Mouse (Mus musculus): Measurements from ENCODE around the gene 1700037H04Rik. TPM values are rescaled to one million over a fixed set of nuclear protein-coding genes. Genes with fewer than 3 reads are reported as not detected.

The 1700037H04Rik gene
- polyA plus RNA-seq, 1 experiment from 2014 or later, result 71.2 TPM

- Histone ChIP-seq H3K27ac (no peak overlapping the region), H3K36me3 (replicated peaks) (no peaks in the 10 kb centered on the region; the same call in 1 of the 2 replicates), H3K4me2 (no peak overlapping the region), H3K9ac (no peak overlapping the region; the same call in 1 of the 2 replicates), H3K4me1 (peaks cover 33% of the 10 kb centered on the region), H3K27me3 (replicated peaks) (no peaks in the 10 kb centered on the region), H3K9me3 (no peaks in the 10 kb centered on the region), H3K4me3 (no peak overlapping the region)
- 96% methylated on average over 7 of the region's 7 CpGs for WGBS
- ATAC-seq (replicated peaks), result no peak
Measured at GRCm38 (mm10) chr2:131156987-131157386, 2.9 kb downstream of the 1700037H04Rik start.

GRCm38 (mm10) chr2:131154036-131154435, 5.8 kb downstream of the 1700037H04Rik start:
- no peak overlapping the region for H3K27ac ChIP-seq
- WGBS, result 91% methylated on average over 4 of the region's 4 CpGs
- no peak overlapping the region for H3K4me3 ChIP-seq
- H3K4me2 ChIP-seq, result no peak overlapping the region
- H3K36me3 ChIP-seq (replicated peaks), result peaks cover 3% of the 10 kb centered on the region
- peaks cover 24% of the 10 kb centered on the region for H3K4me1 ChIP-seq
- H3K27me3 ChIP-seq (replicated peaks), result no peaks in the 10 kb centered on the region
- H3K9ac ChIP-seq, result no peak overlapping the region
- ATAC-seq (replicated peaks), result no peak
- H3K9me3 ChIP-seq, result no peaks in the 10 kb centered on the region

- Histone ChIP-seq H3K9me3 (no peaks in the 10 kb centered on the region), H3K27ac (no peak overlapping the region), H3K4me2 (no peak overlapping the region), H3K4me3 (no peak overlapping the region), H3K27me3 (replicated peaks) (no peaks in the 10 kb centered on the region), H3K4me1 (peaks cover 6% of the 10 kb centered on the region), H3K36me3 (replicated peaks) (peaks cover 15% of the 10 kb centered on the region), H3K9ac (no peak overlapping the region)
- 87% methylated on average over 7 of the region's 7 CpGs for WGBS
- ATAC-seq (replicated peaks), result no peak
Measured at GRCm38 (mm10) chr2:131152166-131152730, 7.6 kb downstream of the 1700037H04Rik start.

- H3K9me3 ChIP-seq, result no peaks in the 10 kb centered on the region
- H3K27ac ChIP-seq, result no peak overlapping the region
- peaks cover 37% of the 10 kb centered on the region for H3K36me3 ChIP-seq (replicated peaks)
- no peaks in the 10 kb centered on the region for H3K27me3 ChIP-seq (replicated peaks)
- no peaks in the 10 kb centered on the region for H3K4me1 ChIP-seq
- H3K9ac ChIP-seq, result no peak overlapping the region
- H3K4me2 ChIP-seq, result no peak overlapping the region
- 96% methylated on average over 3 of the region's 3 CpGs for WGBS
- H3K4me3 ChIP-seq, result no peak overlapping the region
- ATAC-seq (replicated peaks), result no peak
Measured at GRCm38 (mm10) chr2:131149254-131149578, 10.7 kb downstream of the 1700037H04Rik start.

- no peaks in the 10 kb centered on the region for H3K4me1 ChIP-seq
- no peak overlapping the region for H3K27ac ChIP-seq
- 94% methylated on average over 8 of the region's 8 CpGs for WGBS
- no peak overlapping the region for H3K4me2 ChIP-seq
- H3K9ac ChIP-seq, result no peak overlapping the region
- H3K4me3 ChIP-seq, result no peak overlapping the region
- peaks cover 37% of the 10 kb centered on the region for H3K36me3 ChIP-seq (replicated peaks)
- H3K9me3 ChIP-seq, result no peaks in the 10 kb centered on the region
- H3K27me3 ChIP-seq (replicated peaks), result no peaks in the 10 kb centered on the region
- no peak for ATAC-seq (replicated peaks)
Measured at GRCm38 (mm10) chr2:131148353-131149253, 11.3 kb downstream of the 1700037H04Rik start.

GRCm38 (mm10) chr2:131147043-131147365, 12.9 kb downstream of the 1700037H04Rik start:
- ATAC-seq (replicated peaks), result no peak
- H3K36me3 ChIP-seq (replicated peaks), result peaks cover 37% of the 10 kb centered on the region
- WGBS, result 95% methylated on average over 8 of the region's 8 CpGs

GRCm38 (mm10) chr2:131146193-131147042, 13.5 kb downstream of the 1700037H04Rik start:
- Histone ChIP-seq H3K4me3 (no peak overlapping the region), H3K4me1 (no peaks in the 10 kb centered on the region), H3K27me3 (replicated peaks) (no peaks in the 10 kb centered on the region), H3K4me2 (no peak overlapping the region), H3K27ac (no peak overlapping the region), H3K9ac (no peak overlapping the region), H3K36me3 (replicated peaks) (peaks cover 37% of the 10 kb centered on the region), H3K9me3 (no peaks in the 10 kb centered on the region)
- ATAC-seq (replicated peaks), result no peak
- WGBS, result 89% methylated on average over 21 of the region's 21 CpGs

More at GRCm38 (mm10) chr2:131147043-131147365, 12.9 kb downstream of the 1700037H04Rik start:
- H3K4me3 ChIP-seq, result no peak overlapping the region
- H3K27me3 ChIP-seq (replicated peaks), result no peaks in the 10 kb centered on the region
- H3K4me1 ChIP-seq, result no peaks in the 10 kb centered on the region
- no peak overlapping the region for H3K27ac ChIP-seq
- no peak overlapping the region for H3K4me2 ChIP-seq
- no peak overlapping the region for H3K9ac ChIP-seq
- H3K9me3 ChIP-seq, result no peaks in the 10 kb centered on the region

- ATAC-seq (replicated peaks), result no peak
- Histone ChIP-seq H3K4me3 (no peak overlapping the region), H3K27ac (no peak overlapping the region), H3K9me3 (no peaks in the 10 kb centered on the region), H3K4me2 (no peak overlapping the region), H3K36me3 (replicated peaks) (peaks cover 37% of the 10 kb centered on the region), H3K9ac (no peak overlapping the region), H3K4me1 (no peaks in the 10 kb centered on the region), H3K27me3 (replicated peaks) (no peaks in the 10 kb centered on the region)
- WGBS, result 95% methylated on average over 2 of the region's 2 CpGs
Measured at GRCm38 (mm10) chr2:131145536-131145935, 14.3 kb downstream of the 1700037H04Rik start.

- no peaks in the 10 kb centered on the region for H3K27me3 ChIP-seq (replicated peaks)
- no peaks in the 10 kb centered on the region for H3K4me1 ChIP-seq
- H3K9ac ChIP-seq, result no peak overlapping the region
- peaks cover 37% of the 10 kb centered on the region for H3K36me3 ChIP-seq (replicated peaks)
- no peak overlapping the region for H3K4me2 ChIP-seq
- no peak overlapping the region for H3K4me3 ChIP-seq
- WGBS, result 76% methylated on average over 13 of the region's 13 CpGs
- no peak overlapping the region for H3K27ac ChIP-seq
- no peak for ATAC-seq (replicated peaks)
- H3K9me3 ChIP-seq, result no peaks in the 10 kb centered on the region
Measured at GRCm38 (mm10) chr2:131145121-131145520, 14.8 kb downstream of the 1700037H04Rik start.

GRCm38 (mm10) chr2:131143007-131143780, 16.7 kb downstream of the 1700037H04Rik start:
- Histone ChIP-seq H3K9ac (no peak overlapping the region), H3K27me3 (replicated peaks) (no peaks in the 10 kb centered on the region), H3K4me3 (no peak overlapping the region), H3K4me2 (no peak overlapping the region), H3K4me1 (no peaks in the 10 kb centered on the region), H3K27ac (no peak overlapping the region), H3K9me3 (no peaks in the 10 kb centered on the region), H3K36me3 (replicated peaks) (peaks cover 31% of the 10 kb centered on the region; the same call in 1 of the 2 replicates)
- 72% methylated on average over 22 of the region's 22 CpGs for WGBS
- no peak for ATAC-seq (replicated peaks)

- no peak for ATAC-seq (replicated peaks)
- H3K9ac ChIP-seq, result no peak overlapping the region
- WGBS, result 32% methylated on average over 18 of the region's 18 CpGs
- H3K4me3 ChIP-seq, result no peak overlapping the region
- H3K27ac ChIP-seq, result no peak overlapping the region
- H3K9me3 ChIP-seq, result no peaks in the 10 kb centered on the region
- peaks cover 25% of the 10 kb centered on the region; the same call in 1 of the 2 replicates for H3K36me3 ChIP-seq (replicated peaks)
- no peaks in the 10 kb centered on the region for H3K4me1 ChIP-seq
- no peak overlapping the region for H3K4me2 ChIP-seq
- no peaks in the 10 kb centered on the region for H3K27me3 ChIP-seq (replicated peaks)
Measured at GRCm38 (mm10) chr2:131142592-131142991, 17.3 kb downstream of the 1700037H04Rik start.
